Mouse (Mus musculus) hindbrain, postnatal 0 days (tissue): Measurements from ENCODE around the gene Gpr33. TPM values are rescaled to one million over a fixed set of nuclear protein-coding genes. Genes with fewer than 3 reads are reported as not detected.

ENCODE experiments used
- ATAC-seq: fragments of 200-750 bp; cut with Nextera tagmentation; 2 replicates; pipeline ENCODE4 v1.8.0; 2017; ENCODE audit warnings: mild to moderate bottlenecking, moderate TSS enrichment, moderate library complexity
- DNase-seq: peaks from one replicate; pipeline ENCODE4 v3.0.0-alpha.2; 2015; ENCODE audit warnings: low spot score
- H3K27ac ChIP-seq: fragments of 300-500 bp; sonication (generic); 2 replicates; pipeline ENCODE4 v1.5.1; 2014; ENCODE audit warnings: mild to moderate bottlenecking
- H3K27me3 ChIP-seq: fragments of 300-500 bp; sonication (generic); 2 replicates; pipeline ENCODE4 v1.6.1; 2014; ENCODE audit warnings: low read length, mixed read lengths; ENCODE audit not compliant: insufficient read depth
- H3K36me3 ChIP-seq: fragments of 300-500 bp; sonication (generic); 2 replicates; pipeline ENCODE4 v1.6.1; 2014; ENCODE audit warnings: low read length, mixed read lengths; ENCODE audit not compliant: insufficient read depth
- H3K4me1 ChIP-seq: fragments of 300-500 bp; sonication (generic); 2 replicates; pipeline ENCODE4 v1.6.1; 2014; ENCODE audit warnings: antibody characterized with exemption, low read length, mixed read lengths; ENCODE audit not compliant: insufficient read depth
- H3K4me2 ChIP-seq: fragments of 300-500 bp; sonication (generic); 2 replicates; pipeline ENCODE4 v1.6.1; 2014; ENCODE audit warnings: low read depth, mild to moderate bottlenecking, low read length, moderate library complexity, mixed read lengths
- H3K4me3 ChIP-seq: fragments of 300-500 bp; sonication (generic); 2 replicates; pipeline ENCODE4 v1.5.1; 2014; ENCODE audit warnings: low read length
- H3K9ac ChIP-seq: fragments of 300-500 bp; sonication (generic); replicated peaks from 2 replicates; pipeline ENCODE4 v1.6.1; 2014; ENCODE audit warnings: mild to moderate bottlenecking, low read length, moderate library complexity, mixed read lengths
- H3K9me3 ChIP-seq: fragments of 300-500 bp; sonication (generic); 2 replicates; pipeline ENCODE4 v1.6.1; 2016; ENCODE audit warnings: low read length, mixed read lengths
- CTCF ChIP-seq: IDR thresholded peaks from 2 replicates; pipeline ENCODE4 v1.5.1; 2016; ENCODE audit warnings: antibody characterized with exemption, control low read depth, low read depth
- WGBS: fragments of 180-500 bp; shearing (Covaris S2); extraction: QIAGEN DNeasy Blood & Tissue Kit; methylation state at CpG from one replicate; pipeline ENCODE4 v1.1.7; 2014; 5-methylcytosine and 5-hydroxymethylcytosine counted together
- polyA plus RNA-seq: library from polyadenylated mRNA; unstranded; fragments of >200 nt; fragmentation: Nextera tagmentation; extraction: Ambion mirVana; gene quantifications from 2 replicates; pipeline ENCODE4 v1.2.1, GENCODE M21; 2015
- total RNA-seq: library from RNA; depleted of rRNA; stranded (reverse); fragments of >200 nt; gene quantifications from 2 replicates; pipeline ENCODE4 v1.2.3, GENCODE M21; 2014; rRNA removed

Gpr33 gene
- not detected in 2 replicates for total RNA-seq
- not detected in 2 replicates for polyA plus RNA-seq

DNA sequence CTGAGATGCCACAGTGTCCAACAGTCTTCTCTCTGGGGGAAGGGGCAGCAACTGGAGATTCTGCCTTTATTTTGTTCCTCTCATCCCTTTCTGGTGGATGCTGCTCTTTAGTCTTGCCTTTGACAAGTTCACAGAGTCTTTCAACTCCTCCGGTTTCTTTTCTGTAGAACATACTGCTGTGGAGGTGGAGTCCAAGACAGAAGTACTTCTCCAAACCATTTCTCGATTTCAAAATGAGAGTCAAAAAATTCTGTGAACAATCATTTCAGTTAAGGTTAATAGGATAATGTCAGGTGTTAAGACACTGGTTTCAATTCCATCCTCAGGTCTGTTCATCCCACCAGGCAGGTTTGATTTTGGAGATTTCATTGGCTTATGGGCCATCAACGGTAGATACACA is at the start of gene Gpr33:
Gpr33 (minus strand) TSS at position 101 of the 400 bp plus-strand sequence.
- Histone ChIP-seq H3K4me3 (no peak within 1 kb of the TSS), H3K4me1 (no peaks in the 10 kb centered on the region), H3K9me3 (no peaks in the 10 kb centered on the region), H3K36me3 (no peaks in the 10 kb centered on the region), H3K4me2 (no peak within 1 kb of the TSS), H3K9ac (no peak within 1 kb of the TSS), H3K27ac (no peak within 1 kb of the TSS), H3K27me3 (no peaks in the 10 kb centered on the region)
- WGBS: 94% methylated on average over 3 of the region's 3 CpGs
- no peak for DNase-seq
- no peak for TF ChIP-seq CTCF
- ATAC-seq: no peak

DNA sequence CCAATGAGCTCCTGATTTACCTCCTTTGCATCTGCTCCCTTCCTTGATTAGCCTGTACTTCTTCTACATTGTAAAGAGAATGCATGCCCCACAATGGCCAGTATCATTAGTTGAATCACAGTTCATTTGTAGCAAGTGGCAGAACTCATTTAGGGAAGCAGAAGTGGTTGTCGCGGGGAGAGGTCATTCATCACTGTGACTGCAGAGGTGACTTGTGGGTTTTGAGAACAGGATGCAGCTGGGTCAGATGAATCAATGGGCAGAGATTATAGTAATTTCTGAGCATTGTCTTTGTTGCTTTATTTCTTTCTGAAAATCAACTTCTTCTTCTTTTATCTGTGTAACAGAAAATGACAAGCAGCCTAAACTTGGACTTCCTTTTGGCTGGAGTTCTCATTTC is 21.5 kb upstream of the Gpr33 start:
- Histone ChIP-seq H3K4me2 (no peak overlapping the region), H3K4me1 (no peaks in the 10 kb centered on the region), H3K27ac (no peak overlapping the region), H3K27me3 (no peaks in the 10 kb centered on the region), H3K36me3 (no peaks in the 10 kb centered on the region), H3K9me3 (no peaks in the 10 kb centered on the region), H3K4me3 (no peak overlapping the region), H3K9ac (no peak overlapping the region)
- 64% methylated on average over 2 of the region's 2 CpGs for WGBS
- no peak for TF ChIP-seq CTCF
- DNase-seq (no peak), ATAC-seq (no peak)

DNA sequence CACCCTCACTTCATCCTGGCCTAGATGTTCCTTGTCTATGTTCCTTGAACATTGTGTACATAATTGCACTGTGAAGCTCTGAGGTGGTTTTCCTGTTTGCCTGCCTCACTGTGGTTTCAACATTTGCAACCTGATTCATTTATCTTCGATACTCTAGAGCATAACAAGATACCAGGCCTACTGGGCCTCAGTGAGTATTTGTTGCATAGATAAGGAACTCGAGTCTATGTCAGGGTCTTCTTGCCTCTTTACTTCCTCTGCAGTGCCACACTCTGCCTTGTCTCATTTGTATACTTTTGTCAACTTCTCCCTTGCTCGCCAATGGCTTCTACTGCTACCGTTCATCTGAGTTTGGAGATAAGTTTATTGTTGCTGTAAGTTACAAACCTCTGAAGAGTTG is 18.5 kb upstream of the Gpr33 start:
- 85% methylated on average over 4 of the region's 4 CpGs for WGBS
- ATAC-seq (no peak), DNase-seq (no peak)
- H3K9ac ChIP-seq: no peak overlapping the region
- no peak overlapping the region for H3K27ac ChIP-seq
- H3K4me2 ChIP-seq: no peak overlapping the region
- H3K4me3 ChIP-seq: no peak overlapping the region
- no peaks in the 10 kb centered on the region for H3K36me3 ChIP-seq
- H3K9me3 ChIP-seq: no peaks in the 10 kb centered on the region
- TF ChIP-seq CTCF: no peak
- H3K27me3 ChIP-seq: no peaks in the 10 kb centered on the region
- H3K4me1 ChIP-seq: no peaks in the 10 kb centered on the region

DNA sequence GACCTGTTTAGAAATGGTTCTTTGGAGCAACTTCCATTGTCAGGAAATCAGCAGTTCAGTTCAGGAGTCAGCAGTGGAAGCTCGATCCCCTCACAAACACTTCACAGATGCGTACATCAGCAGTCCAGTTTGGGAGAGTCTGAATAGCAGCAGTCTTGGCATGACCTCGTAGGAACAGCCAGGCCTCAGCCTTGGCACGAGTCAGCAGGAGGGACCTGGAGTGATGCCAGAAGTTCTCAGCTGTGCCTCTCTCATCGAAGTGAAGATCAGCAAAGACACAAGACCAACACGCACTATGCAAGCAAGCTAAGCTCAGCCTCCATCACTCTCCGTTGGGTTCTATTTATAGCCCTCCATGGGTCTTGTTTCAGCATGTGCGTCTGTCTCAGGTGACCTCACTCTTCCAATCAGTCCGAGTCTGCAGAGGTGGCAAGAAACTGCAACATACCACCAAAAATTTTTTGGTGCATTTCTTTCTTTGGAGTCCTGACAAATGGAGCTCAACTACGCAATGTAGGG is 15.0 kb upstream of the Gpr33 start:
- Histone ChIP-seq H3K4me3 (no peak overlapping the region), H3K4me1 (no peaks in the 10 kb centered on the region), H3K27me3 (no peaks in the 10 kb centered on the region), H3K9ac (no peak overlapping the region), H3K27ac (no peak overlapping the region), H3K4me2 (no peak overlapping the region), H3K36me3 (no peaks in the 10 kb centered on the region), H3K9me3 (no peaks in the 10 kb centered on the region)
- peak; percentile 61 for DNase-seq
- peak; percentile 70; the same call in 1 of the 2 replicates for ATAC-seq
- TF ChIP-seq CTCF: no peak
- 55% methylated on average over 10 of the region's 10 CpGs for WGBS

DNA sequence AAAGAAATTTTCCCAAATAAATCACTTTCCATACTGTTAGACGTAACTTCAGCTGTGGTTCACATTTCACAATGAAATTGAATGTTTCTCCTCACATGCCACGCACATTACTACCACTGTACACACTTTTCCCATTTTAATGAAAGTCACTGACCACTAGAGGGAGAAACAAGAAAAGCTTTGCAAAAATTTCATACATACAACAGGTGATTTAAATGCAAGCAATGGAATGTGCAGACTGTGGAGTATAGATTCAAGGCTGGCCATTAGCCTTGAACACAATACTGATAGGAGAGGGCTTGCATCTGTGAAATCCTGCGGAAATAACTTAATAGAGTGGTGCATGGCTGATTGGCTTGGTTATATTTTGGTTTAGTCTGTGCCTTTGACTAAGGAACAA is 10.5 kb upstream of the Gpr33 start:
- WGBS: 51% methylated on average over 3 of the region's 3 CpGs
- no peaks in the 10 kb centered on the region for H3K36me3 ChIP-seq
- H3K9ac ChIP-seq: no peak overlapping the region
- no peaks in the 10 kb centered on the region for H3K9me3 ChIP-seq
- no peak overlapping the region for H3K27ac ChIP-seq
- no peaks in the 10 kb centered on the region for H3K27me3 ChIP-seq
- peak; percentile 62; the same call in 1 of the 2 replicates for ATAC-seq
- no peak overlapping the region for H3K4me3 ChIP-seq
- TF ChIP-seq CTCF: peak; percentile 86
- H3K4me2 ChIP-seq: no peak overlapping the region
- no peaks in the 10 kb centered on the region for H3K4me1 ChIP-seq
- peak; percentile 79 for DNase-seq

DNA sequence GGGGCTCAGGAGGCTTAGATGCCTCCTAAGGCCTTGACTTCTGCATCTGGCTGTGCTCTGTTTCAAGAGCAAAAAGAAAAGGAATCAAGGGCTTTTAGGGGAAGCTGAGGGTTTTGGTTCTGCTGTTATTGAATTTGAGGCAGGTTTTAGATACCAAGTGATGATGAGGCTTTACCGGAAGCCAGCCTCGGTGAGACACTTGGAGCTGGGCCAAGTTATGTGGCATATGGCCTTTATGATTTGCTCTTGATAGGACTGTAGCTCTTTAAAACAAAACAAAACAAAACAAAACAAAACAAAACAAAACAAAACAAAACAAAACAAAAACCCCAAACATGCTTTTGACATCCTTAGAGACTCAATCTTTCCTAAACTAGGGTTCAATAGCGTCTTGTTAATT is 7.1 kb upstream of the Gpr33 start:
- Histone ChIP-seq H3K36me3 (no peaks in the 10 kb centered on the region), H3K9me3 (no peaks in the 10 kb centered on the region), H3K4me3 (no peak overlapping the region), H3K27ac (no peak overlapping the region), H3K9ac (no peak overlapping the region), H3K27me3 (no peaks in the 10 kb centered on the region), H3K4me1 (no peaks in the 10 kb centered on the region), H3K4me2 (no peak overlapping the region)
- no peak for ATAC-seq
- DNase-seq: no peak
- TF ChIP-seq CTCF: no peak
- WGBS: 67% methylated on average over 3 of the region's 3 CpGs

DNA sequence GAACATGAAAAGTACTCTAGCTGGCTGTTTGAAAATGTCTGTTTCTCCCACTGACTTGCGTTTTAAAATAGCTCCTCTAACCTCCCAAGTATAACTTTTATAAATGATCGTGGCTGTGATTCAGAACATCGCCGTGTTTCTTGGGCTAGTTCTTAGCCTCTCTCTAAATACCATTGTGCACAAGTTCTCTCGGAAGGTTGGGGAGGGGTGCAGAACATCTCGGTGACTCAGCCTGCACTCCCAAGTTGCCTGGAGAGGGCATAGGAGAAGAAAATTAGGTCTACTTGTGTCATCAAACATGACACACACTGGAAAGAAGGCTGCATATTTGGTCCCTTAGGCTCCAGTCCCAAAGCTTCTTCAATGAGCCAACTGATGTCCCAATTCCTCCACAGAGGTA is 4.4 kb upstream of the Gpr33 start:
- Histone ChIP-seq H3K4me2 (no peak overlapping the region), H3K27me3 (no peaks in the 10 kb centered on the region), H3K4me1 (no peaks in the 10 kb centered on the region), H3K27ac (no peak overlapping the region), H3K9me3 (no peaks in the 10 kb centered on the region), H3K4me3 (no peak overlapping the region), H3K9ac (no peak overlapping the region), H3K36me3 (no peaks in the 10 kb centered on the region)
- no peak for DNase-seq
- TF ChIP-seq CTCF: no peak
- ATAC-seq: no peak
- 92% methylated on average over 6 of the region's 6 CpGs for WGBS
